Mouse (Mus musculus) forebrain, embryonic 13.5 days (tissue): ENCODE data around the gene Gm20517. TPM values are rescaled to one million over a fixed set of nuclear protein-coding genes. Genes with fewer than 3 reads are reported as not detected.
A peak's percentile ranks its signal among the peaks of the same experiment; 100 is the strongest.

ENCODE experiments used
- ATAC-seq: fragments of 200-750 bp; cut with Nextera tagmentation; 2 replicates; pipeline ENCODE4 v1.8.0; 2017
- H3K27ac ChIP-seq: fragments of 300-500 bp; sonication (generic); 2 replicates; pipeline ENCODE4 v1.5.1; 2015; ENCODE audit warnings: inconsistent platforms, mild to moderate bottlenecking, moderate library complexity
- H3K27me3 ChIP-seq: fragments of 300-500 bp; sonication (generic); 2 replicates; pipeline ENCODE4 v1.6.1; 2015; ENCODE audit warnings: mild to moderate bottlenecking, inconsistent platforms
- H3K36me3 ChIP-seq: fragments of 300-500 bp; sonication (generic); 2 replicates; pipeline ENCODE4 v1.6.1; 2015; ENCODE audit warnings: mild to moderate bottlenecking, inconsistent platforms; ENCODE audit not compliant: poor library complexity, severe bottlenecking
- H3K4me1 ChIP-seq: fragments of 300-500 bp; sonication (generic); 2 replicates; pipeline ENCODE4 v1.6.1; 2015; ENCODE audit warnings: inconsistent platforms
- H3K4me2 ChIP-seq: fragments of 300-500 bp; sonication (generic); 2 replicates; pipeline ENCODE4 v1.6.1; 2015; ENCODE audit warnings: inconsistent platforms, mild to moderate bottlenecking, moderate library complexity
- H3K4me3 ChIP-seq: fragments of 300-500 bp; sonication (generic); 2 replicates; pipeline ENCODE4 v1.5.1; 2015; ENCODE audit warnings: mild to moderate bottlenecking, inconsistent platforms
- H3K9ac ChIP-seq: fragments of 300-500 bp; sonication (generic); 2 replicates; pipeline ENCODE4 v1.6.1; 2015; ENCODE audit warnings: mild to moderate bottlenecking, inconsistent platforms
- H3K9me3 ChIP-seq: fragments of 300-500 bp; sonication (generic); replicated peaks from 2 replicates; pipeline ENCODE4 v1.6.1; 2016; ENCODE audit warnings: inconsistent platforms
- WGBS: fragments of 180-500 bp; shearing (Covaris S2); methylation state at CpG from one replicate; pipeline ENCODE4 v1.1.7; 2015; 5-methylcytosine and 5-hydroxymethylcytosine counted together
- polyA plus RNA-seq: library from polyadenylated mRNA; unstranded; fragments of >200 nt; fragmentation: Nextera tagmentation; extraction: Ambion mirVana; gene quantifications from 2 replicates; pipeline ENCODE4 v1.2.1, GENCODE M21; 2015

The Gm20517 gene
- polyA plus RNA-seq, 1 experiment from 2014 or later = 1.7 TPM

DNA sequence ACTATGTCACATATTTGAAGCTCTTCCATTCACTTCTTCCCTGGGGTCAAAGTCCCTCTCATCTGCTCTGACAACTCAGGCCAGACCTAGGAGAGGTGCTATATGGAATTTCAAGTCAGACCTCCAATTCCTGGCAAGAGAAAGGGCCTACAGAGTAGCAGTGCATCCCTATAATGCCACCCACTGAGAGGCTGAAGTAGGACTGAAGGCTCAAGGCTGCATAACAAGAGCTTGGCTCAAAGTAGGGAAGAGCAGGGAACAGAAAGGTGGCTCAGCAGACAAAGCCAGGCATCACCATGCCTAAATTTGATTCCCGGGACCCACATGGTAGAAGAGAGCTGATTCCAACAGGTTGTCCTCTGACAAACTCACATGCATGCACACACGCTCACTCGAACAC, 80.3 kb downstream of the Gm20517 start:
- H3K4me1 ChIP-seq = peaks cover 32% of the 10 kb centered on the region
- 91% methylated on average over 3 of the region's 3 CpGs for WGBS
- H3K4me2 ChIP-seq = no peak overlapping the region
- no peaks in the 10 kb centered on the region for H3K36me3 ChIP-seq
- no peak overlapping the region for H3K27ac ChIP-seq
- no peak for ATAC-seq
- H3K27me3 ChIP-seq = peaks cover 14% of the 10 kb centered on the region
- H3K9me3 ChIP-seq = no peaks in the 10 kb centered on the region
- no peak overlapping the region for H3K4me3 ChIP-seq
- no peak overlapping the region for H3K9ac ChIP-seq

DNA sequence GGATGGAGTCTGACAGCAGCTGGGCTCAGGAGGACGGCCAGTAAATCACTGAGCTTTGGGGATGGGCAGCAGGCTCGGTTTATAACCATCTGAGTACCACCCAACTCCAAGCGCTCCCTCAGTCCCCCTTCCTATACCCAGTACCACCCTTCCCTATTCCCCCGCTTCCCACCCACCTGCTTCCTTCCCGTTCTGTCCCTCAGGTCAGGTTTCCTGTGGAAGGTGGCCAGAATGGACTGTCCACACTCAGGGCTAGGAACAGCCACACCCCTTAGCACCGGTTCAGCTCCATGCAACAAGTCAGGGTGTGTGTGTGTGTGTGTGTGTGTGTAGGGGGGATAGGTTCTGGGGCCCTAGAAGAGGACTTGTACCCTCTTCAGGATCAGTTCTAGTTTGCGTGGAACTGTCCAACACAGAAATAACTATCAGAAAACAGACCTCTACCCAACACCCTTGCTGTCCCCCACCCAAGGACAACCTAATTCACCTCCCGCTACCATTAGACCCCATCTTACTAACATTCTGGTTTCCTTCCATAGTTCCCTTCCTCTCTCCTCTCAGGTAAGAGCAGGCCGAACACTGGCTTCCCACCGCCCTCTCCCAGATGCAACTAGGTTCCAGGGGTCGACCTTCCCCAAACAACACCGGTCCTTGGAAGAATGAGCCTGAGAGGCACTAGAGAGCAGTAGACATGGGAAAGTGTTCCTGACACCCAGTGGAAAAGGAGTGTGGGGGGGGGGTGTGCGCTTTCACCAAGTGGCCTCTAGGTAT, 82.5 kb downstream of the Gm20517 start:
- ATAC-seq = no peak
- peaks cover 14% of the 10 kb centered on the region for H3K27me3 ChIP-seq
- no peak overlapping the region for H3K27ac ChIP-seq
- peaks cover 24% of the 10 kb centered on the region for H3K4me1 ChIP-seq
- H3K4me2 ChIP-seq = peak overlapping the region; percentile 76
- H3K36me3 ChIP-seq = 0 out of 2 replicates have a peak, but pooled peaks cover under 1% of the 10 kb centered on the region
- WGBS = 33% methylated on average over 13 of the region's 13 CpGs
- H3K9ac ChIP-seq = peak overlapping the region; percentile 58
- H3K4me3 ChIP-seq = peak overlapping the region; percentile 76
- no peaks in the 10 kb centered on the region for H3K9me3 ChIP-seq

DNA sequence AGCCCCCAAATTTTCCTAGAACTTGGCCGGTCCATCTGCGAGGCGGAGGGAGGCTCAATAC, 82.9 kb downstream of the Gm20517 start, which contains the start of gene Gm21981:
Gm21981 (minus strand) TSS at position 14 of the 61 bp plus-strand sequence.
- 4% methylated on average over 3 of the region's 3 CpGs for WGBS
- ATAC-seq = no peak
- H3K4me3 ChIP-seq = peak within 1 kb of the TSS; percentile 76
- no peaks in the 10 kb centered on the region for H3K9me3 ChIP-seq
- peak within 1 kb of the TSS; percentile 85 for H3K9ac ChIP-seq
- H3K27me3 ChIP-seq = peaks cover 14% of the 10 kb centered on the region
- H3K27ac ChIP-seq = peak within 1 kb of the TSS; percentile 40; the same call in 1 of the 2 replicates
- H3K36me3 ChIP-seq = 0 out of 2 replicates have a peak, but pooled peaks cover 4% of the 10 kb centered on the region
- H3K4me1 ChIP-seq = peaks cover 21% of the 10 kb centered on the region
- H3K4me2 ChIP-seq = peak within 1 kb of the TSS; percentile 76

DNA sequence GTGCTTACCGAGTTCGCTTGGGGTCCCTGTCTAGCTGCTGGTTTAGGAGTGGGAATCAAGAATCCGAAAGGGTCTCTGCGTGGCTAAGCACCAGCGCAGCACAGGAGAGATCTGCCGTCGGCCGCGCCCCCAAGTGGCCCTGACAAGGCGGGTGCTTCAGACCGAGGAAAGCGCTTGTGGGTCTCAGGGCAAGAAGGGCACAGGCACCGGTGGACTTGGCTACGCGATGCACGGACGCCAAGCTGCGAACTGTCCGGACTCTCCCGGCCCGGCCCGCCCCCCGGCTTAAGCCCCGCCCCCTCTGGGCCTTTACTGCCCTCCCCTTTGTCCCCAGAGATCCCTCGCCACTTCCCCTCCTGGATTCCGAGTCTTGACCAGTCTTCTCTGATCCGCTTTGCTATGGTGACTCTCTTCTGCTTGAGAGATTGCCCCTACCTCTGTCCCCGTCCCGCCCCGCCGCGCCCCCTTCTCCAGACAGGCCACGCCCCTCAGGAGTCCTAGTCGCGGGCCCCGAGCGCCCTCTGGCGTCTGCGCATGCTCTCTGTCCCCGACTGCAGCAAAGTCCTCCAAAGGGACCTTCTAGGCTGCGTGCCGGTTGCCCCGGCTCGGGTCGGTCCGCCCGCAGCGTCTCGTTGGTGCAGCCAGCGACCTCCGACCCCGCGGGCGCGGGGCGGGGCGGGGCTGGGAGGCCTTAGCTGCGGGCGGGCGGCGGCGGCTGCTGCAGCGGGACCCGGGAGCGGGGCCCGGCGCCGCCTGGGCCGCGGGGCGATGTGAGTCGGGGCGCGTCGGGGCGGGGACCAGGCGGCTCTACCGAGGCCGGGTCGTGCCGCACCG, 83.3 kb downstream of the Gm20517 start, which contains the start of gene Prickle4:
Prickle4 (minus strand) TSS at position 234 of the 834 bp plus-strand sequence.
- no peaks in the 10 kb centered on the region for H3K9me3 ChIP-seq
- peak within 1 kb of the TSS; percentile 40; the same call in 1 of the 2 replicates for H3K27ac ChIP-seq
- peaks cover 14% of the 10 kb centered on the region for H3K27me3 ChIP-seq
- peaks cover 8% of the 10 kb centered on the region; the same call in 1 of the 2 replicates for H3K36me3 ChIP-seq
- H3K4me3 ChIP-seq = peak within 1 kb of the TSS; percentile 76
- peak within 1 kb of the TSS; percentile 85 for H3K9ac ChIP-seq
- ATAC-seq = peak; percentile 96
- H3K4me1 ChIP-seq = peaks cover 16% of the 10 kb centered on the region
- under 1% methylated on average over 78 of the region's 82 CpGs for WGBS
- H3K4me2 ChIP-seq = peak within 1 kb of the TSS; percentile 76

DNA sequence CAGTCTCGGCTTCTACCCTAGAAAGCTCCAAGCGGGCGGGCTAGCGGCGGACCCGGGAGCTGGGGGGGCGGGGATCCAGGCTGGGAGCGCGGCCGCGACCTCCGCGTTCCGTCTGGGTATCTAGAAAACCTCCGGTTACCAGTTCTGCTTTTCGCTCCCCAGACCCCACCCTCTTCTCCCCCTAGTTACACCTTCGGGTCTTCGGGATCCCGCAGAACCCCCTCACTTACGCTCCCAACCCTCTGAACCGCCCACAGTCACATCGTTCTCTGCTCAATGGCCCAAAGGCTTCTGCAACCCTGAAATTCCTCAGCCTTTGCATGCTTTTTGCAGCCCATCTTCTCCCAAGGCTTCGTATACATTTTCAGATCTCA, 83.9 kb downstream of the Gm20517 start:
- peaks cover 14% of the 10 kb centered on the region for H3K27me3 ChIP-seq
- peak overlapping the region; percentile 76 for H3K4me3 ChIP-seq
- H3K4me2 ChIP-seq = peak overlapping the region; percentile 76
- WGBS = under 1% methylated on average over 13 of the region's 23 CpGs
- H3K36me3 ChIP-seq = peaks cover 14% of the 10 kb centered on the region; the same call in 1 of the 2 replicates
- peak overlapping the region; percentile 40; the same call in 1 of the 2 replicates for H3K27ac ChIP-seq
- no peaks in the 10 kb centered on the region for H3K9me3 ChIP-seq
- peak overlapping the region; percentile 85 for H3K9ac ChIP-seq
- peaks cover 13% of the 10 kb centered on the region for H3K4me1 ChIP-seq
- ATAC-seq = no peak; the same call in 1 of the 2 replicates

DNA sequence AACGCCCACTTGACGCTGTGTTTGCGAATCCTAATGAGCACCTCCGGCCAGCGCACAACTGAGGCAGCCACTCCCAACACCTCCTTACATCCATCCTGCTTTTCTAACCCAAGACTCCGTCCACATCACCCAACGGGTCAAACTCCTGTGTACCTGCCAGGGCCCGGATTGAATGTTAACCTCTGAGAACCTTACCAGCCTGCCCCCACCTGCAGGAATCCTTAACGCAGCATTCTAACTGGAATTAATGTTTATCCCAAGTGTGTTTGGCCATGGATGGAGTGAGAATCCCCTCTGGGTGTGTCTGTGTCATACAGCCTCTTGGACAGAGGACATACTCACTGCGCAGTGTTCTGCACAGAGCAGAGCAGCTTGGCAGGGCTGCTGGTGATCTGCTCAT, 86.8 kb downstream of the Gm20517 start:
- no peaks in the 10 kb centered on the region for H3K9me3 ChIP-seq
- H3K36me3 ChIP-seq = peaks cover 38% of the 10 kb centered on the region; the same call in 1 of the 2 replicates
- H3K9ac ChIP-seq = 0 out of 2 replicates have a peak overlapping the region, but pooled peaks have one; percentile 5
- peaks cover 13% of the 10 kb centered on the region for H3K4me1 ChIP-seq
- peaks cover 14% of the 10 kb centered on the region for H3K27me3 ChIP-seq
- ATAC-seq = no peak
- WGBS = 89% methylated on average over 10 of the region's 10 CpGs
- H3K4me3 ChIP-seq = no peak overlapping the region
- H3K27ac ChIP-seq = no peak overlapping the region
- no peak overlapping the region for H3K4me2 ChIP-seq

DNA sequence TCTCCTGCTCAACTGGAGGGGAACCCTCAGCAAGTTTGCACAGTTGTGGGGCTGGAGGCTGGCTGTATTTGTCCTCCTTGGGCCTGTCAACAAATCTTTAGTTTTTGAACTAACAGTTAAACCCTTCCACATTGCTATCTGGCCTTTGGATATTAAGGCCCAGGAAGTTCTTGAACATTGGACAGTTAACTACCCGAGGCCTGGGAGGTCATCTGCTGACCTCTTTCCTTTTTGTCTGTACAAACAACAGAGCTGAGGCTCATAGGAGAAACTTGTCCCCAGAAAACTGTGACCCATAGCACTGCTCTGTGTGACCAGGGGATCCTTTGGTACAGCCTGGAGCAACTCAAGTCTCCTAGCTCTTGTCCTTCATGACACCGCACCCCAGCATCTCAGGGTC, 87.7 kb downstream of the Gm20517 start:
- no peak overlapping the region for H3K9ac ChIP-seq
- H3K9me3 ChIP-seq = no peaks in the 10 kb centered on the region
- H3K4me1 ChIP-seq = peaks cover 8% of the 10 kb centered on the region
- H3K4me3 ChIP-seq = no peak overlapping the region
- H3K27me3 ChIP-seq = 0 out of 2 replicates have a peak, but pooled peaks cover 7% of the 10 kb centered on the region
- WGBS = 91% methylated on average over 2 of the region's 2 CpGs
- no peak overlapping the region for H3K27ac ChIP-seq
- H3K4me2 ChIP-seq = no peak overlapping the region
- H3K36me3 ChIP-seq = peaks cover 44% of the 10 kb centered on the region; the same call in 1 of the 2 replicates
- no peak for ATAC-seq

DNA sequence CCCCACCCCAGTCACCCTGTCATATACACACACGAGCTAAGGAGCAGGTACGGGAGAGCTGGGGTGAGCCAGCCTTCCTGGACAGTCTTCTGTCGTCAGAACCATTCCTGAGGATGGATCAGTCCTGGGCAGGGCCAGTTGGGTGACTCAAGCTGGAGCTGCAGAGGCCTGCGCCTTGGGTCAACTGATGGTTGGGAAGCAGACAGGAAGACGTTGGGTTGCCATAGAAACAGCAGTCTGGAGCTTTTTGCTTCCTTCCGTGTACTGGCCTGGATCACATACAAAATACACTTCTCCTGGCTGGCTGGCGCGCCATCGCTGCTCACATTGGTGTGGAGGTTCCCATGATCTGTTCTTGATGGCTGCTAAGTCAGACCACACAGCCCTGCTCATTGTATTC, 90.4 kb downstream of the Gm20517 start:
- whole genome bisulfite sequencing = 81% methylated on average over 9 of the region's 9 CpGs
- no peak for ATAC-seq

DNA sequence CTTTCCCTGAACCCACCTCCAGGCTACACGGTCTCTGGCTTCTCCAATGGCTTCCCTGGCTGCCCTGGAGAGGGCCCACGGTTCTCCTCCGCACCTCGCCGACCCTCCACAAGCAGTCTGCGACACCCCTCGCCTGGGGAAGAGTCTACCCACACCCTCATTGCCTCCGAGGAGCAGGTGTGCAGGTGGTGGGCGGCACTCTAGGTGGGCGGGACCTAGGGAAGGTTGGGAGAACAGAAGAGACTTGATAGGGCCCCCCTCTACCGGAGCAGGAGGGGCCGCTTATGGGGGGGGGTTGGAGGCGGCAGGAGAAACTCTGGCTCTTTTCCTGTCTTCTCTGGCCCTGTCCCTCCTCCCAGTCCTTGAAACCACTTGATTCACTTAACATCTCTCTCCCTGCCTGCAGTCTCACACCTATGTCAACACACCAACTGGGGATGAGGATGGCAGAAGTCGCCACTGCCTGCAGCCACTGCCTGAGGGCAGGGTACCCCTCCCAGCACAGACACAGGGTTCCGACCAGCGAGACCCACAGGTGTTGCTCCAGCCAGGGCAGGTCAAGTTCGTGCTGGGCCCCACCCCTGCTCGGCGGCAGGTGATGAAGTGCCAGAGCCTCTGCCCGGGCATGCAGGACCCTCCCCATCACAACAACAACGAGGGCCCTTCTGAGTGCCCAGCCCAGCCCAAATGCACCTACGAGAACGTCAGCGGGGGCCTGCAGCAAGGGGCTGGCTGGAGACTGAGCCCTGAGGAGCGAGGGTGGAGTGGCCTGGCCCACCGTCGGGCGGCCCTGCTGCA, 91.4 kb downstream of the Gm20517 start:
- 55% methylated on average over 26 of the region's 28 CpGs for WGBS
- peaks cover 48% of the 10 kb centered on the region; the same call in 1 of the 2 replicates for H3K36me3 ChIP-seq
- no peak overlapping the region for H3K9ac ChIP-seq
- no peaks in the 10 kb centered on the region for H3K9me3 ChIP-seq
- no peak for ATAC-seq
- H3K27ac ChIP-seq = no peak overlapping the region
- no peak overlapping the region for H3K4me2 ChIP-seq
- H3K27me3 ChIP-seq = 0 out of 2 replicates have a peak, but pooled peaks cover 6% of the 10 kb centered on the region
- no peak overlapping the region for H3K4me3 ChIP-seq
- H3K4me1 ChIP-seq = no peaks in the 10 kb centered on the region

More for the DNA sequence above, 90.4 kb downstream of the Gm20517 start:
- Histone ChIP-seq H3K36me3 (peaks cover 48% of the 10 kb centered on the region; the same call in 1 of the 2 replicates), H3K4me2 (no peak overlapping the region), H3K4me3 (no peak overlapping the region), H3K27me3 (0 out of 2 replicates have a peak, but pooled peaks cover 6% of the 10 kb centered on the region), H3K9me3 (no peaks in the 10 kb centered on the region), H3K27ac (no peak overlapping the region), H3K4me1 (no peaks in the 10 kb centered on the region), H3K9ac (no peak overlapping the region)

DNA sequence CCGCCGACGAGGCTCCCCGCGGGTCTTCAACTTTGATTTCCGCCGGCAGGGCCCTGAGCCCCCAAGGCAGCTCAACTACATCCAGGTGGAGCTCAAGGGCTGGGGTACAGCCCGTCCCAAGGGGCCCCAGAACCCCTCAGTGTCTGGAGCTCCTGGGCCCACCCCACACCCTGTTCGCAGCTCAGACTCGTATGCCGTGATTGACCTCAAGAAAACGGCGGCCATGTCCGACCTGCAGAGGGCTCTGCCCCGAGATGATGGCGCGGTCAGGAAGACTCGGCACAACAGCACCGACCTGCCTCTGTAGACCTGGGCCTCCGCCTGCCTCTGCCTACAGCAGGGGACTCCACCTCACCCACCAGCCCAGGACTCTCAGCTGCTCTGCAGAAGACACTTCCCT, 92.2 kb downstream of the Gm20517 start:
- Histone ChIP-seq H3K9me3 (no peaks in the 10 kb centered on the region), H3K4me2 (no peak overlapping the region), H3K27me3 (0 out of 2 replicates have a peak, but pooled peaks cover 6% of the 10 kb centered on the region), H3K4me1 (no peaks in the 10 kb centered on the region), H3K4me3 (no peak overlapping the region), H3K27ac (no peak overlapping the region), H3K9ac (no peak overlapping the region), H3K36me3 (peaks cover 48% of the 10 kb centered on the region; the same call in 1 of the 2 replicates)
- 42% methylated on average over 20 of the region's 20 CpGs for WGBS
- no peak for ATAC-seq

DNA sequence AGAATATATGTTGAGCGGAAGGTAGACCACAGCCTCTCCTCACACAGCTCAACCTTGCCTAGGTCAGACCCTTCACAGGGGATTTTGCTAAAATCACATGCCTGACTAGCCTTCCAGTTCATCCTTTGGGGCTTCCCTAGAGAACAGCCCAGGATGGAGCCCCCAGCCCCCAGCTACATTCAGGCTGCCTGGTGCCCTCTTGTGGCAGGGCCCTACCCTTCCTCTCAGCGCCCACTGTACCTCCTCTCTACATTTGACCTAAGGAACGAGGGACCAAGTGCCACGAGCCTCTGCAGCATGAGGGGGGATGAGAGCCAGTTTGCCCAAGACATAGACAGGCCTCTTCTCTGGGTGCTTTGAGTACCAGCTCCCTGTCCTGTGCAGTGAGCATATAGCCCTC, 93.3 kb downstream of the Gm20517 start:
- no peaks in the 10 kb centered on the region for H3K4me1 ChIP-seq
- 83% methylated on average over 4 of the region's 4 CpGs for WGBS
- H3K36me3 ChIP-seq = peaks cover 40% of the 10 kb centered on the region; the same call in 1 of the 2 replicates
- H3K27me3 ChIP-seq = 0 out of 2 replicates have a peak, but pooled peaks cover 6% of the 10 kb centered on the region
- H3K4me2 ChIP-seq = no peak overlapping the region
- no peak overlapping the region for H3K4me3 ChIP-seq
- H3K9me3 ChIP-seq = no peaks in the 10 kb centered on the region
- no peak overlapping the region for H3K27ac ChIP-seq
- H3K9ac ChIP-seq = no peak overlapping the region
- ATAC-seq = no peak
